Mouse (Mus musculus) heart, embryonic 16.5 days (tissue): ENCODE results near the gene Gria4. TPM values are rescaled to one million over a fixed set of nuclear protein-coding genes. Genes with fewer than 3 reads are reported as not detected.
"Not testable (repeated sequence)": the region's sequence is repeated elsewhere in the genome, so short reads cannot be mapped to it uniquely, and the experiment has no call there.

ENCODE experiments used
- ATAC-seq: fragments of 200-750 bp; cut with Nextera tagmentation; replicated peaks from 2 replicates; pipeline ENCODE4 v1.8.0; 2017; ENCODE audit warnings: moderate number of reproducible peaks; ENCODE audit not compliant: insufficient read depth, low FRiP score; ENCODE audit errors: extremely low read depth
- H3K27ac ChIP-seq: fragments of 300-500 bp; sonication (generic); 2 replicates; pipeline ENCODE4 v1.5.1; 2014; ENCODE audit warnings: mild to moderate bottlenecking, low read length, control low read depth, moderate library complexity
- H3K27me3 ChIP-seq: fragments of 300-500 bp; sonication (generic); 2 replicates; pipeline ENCODE4 v1.6.1; 2014; ENCODE audit warnings: low read length, mixed read lengths; ENCODE audit not compliant: control insufficient read depth, insufficient read depth
- H3K36me3 ChIP-seq: fragments of 300-500 bp; sonication (generic); 2 replicates; pipeline ENCODE4 v1.6.1; 2014; ENCODE audit not compliant: control insufficient read depth, insufficient read depth
- H3K4me1 ChIP-seq: fragments of 300-500 bp; sonication (generic); 2 replicates; pipeline ENCODE4 v1.6.1; 2014; ENCODE audit warnings: low read length, mixed read lengths; ENCODE audit not compliant: control insufficient read depth, insufficient read depth
- H3K4me2 ChIP-seq: fragments of 300-500 bp; sonication (generic); 2 replicates; pipeline ENCODE4 v1.6.1; 2014; ENCODE audit warnings: low read depth, mild to moderate bottlenecking, control low read depth, low read length
- H3K4me3 ChIP-seq: fragments of 300-500 bp; sonication (generic); 2 replicates; pipeline ENCODE4 v1.5.1; 2014; ENCODE audit warnings: mild to moderate bottlenecking, control low read depth, low read length
- H3K9ac ChIP-seq: fragments of 300-500 bp; sonication (generic); 2 replicates; pipeline ENCODE4 v1.6.1; 2014; ENCODE audit warnings: low read length, control low read depth
- H3K9me3 ChIP-seq: fragments of 300-500 bp; sonication (generic); replicated peaks from 2 replicates; pipeline ENCODE4 v1.6.1; 2016; ENCODE audit warnings: low read length; ENCODE audit not compliant: control insufficient read depth
- WGBS: fragments of 180-500 bp; shearing (Covaris S2); extraction: QIAGEN DNeasy Blood & Tissue Kit; methylation state at CpG from one replicate; pipeline ENCODE4 v1.1.7; 2014; 5-methylcytosine and 5-hydroxymethylcytosine counted together
- polyA plus RNA-seq: library from polyadenylated mRNA; unstranded; fragments of >200 nt; fragmentation: Nextera tagmentation; extraction: Ambion mirVana; gene quantifications from 2 replicates; pipeline ENCODE4 v1.2.1, GENCODE M21; 2015

Gene Gria4
- 0.35 and 0.38 TPM in 2 replicates for polyA plus RNA-seq

DNA sequence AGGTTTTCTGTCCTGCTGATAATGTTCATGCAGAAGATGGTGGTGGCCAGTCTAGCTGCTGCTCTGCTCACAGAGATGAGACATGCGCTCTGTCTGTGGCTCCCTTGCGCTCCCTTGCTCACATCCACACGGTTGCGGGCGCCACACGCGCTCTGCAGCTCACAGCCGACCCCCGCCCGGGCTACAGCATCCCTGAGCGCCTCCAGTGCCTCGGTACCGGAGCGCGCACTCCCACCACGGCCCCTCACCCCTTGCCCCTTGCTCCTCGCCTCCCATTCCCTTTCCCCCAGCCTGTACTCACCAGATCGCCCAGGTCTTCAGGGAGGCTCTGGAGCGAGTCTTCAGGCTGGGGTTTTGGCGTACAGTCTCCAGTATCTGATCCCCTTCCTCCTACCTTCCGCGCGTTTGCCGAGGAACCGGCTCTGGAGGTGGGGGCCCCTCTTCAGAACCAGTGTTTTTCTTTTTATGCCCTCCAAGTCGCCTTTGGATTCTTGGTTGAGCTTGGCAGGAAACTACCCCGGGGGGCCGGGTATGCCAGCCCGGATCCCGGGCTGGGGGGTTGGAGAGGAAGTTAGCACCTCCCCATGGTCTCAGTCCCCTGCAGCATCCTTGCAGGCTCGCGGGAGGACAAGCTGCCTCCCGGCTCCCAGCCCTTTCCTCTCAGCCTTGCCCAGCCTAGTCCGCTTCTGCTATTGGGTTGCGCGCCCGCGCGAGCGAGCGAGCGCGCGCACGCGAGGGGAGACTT lies at the start of gene Gria4:
Gria4 (minus strand) TSS at position 691 of the 745 bp plus-strand sequence.
- Histone ChIP-seq H3K4me1 (peaks cover 2% of the 10 kb centered on the region; the same call in 1 of the 2 replicates), H3K9me3 (no peaks in the 10 kb centered on the region), H3K4me2 (peak within 1 kb of the TSS; percentile 94), H3K27me3 (peaks cover 2% of the 10 kb centered on the region; the same call in 1 of the 2 replicates), H3K27ac (no peak within 1 kb of the TSS), H3K36me3 (no peaks in the 10 kb centered on the region), H3K4me3 (peak within 1 kb of the TSS; percentile 59), H3K9ac (peak within 1 kb of the TSS; percentile 52)
- peak; percentile 67; the same call in 1 of the 2 replicates for ATAC-seq
- under 1% methylated on average over 46 of the region's 46 CpGs for WGBS

- H3K27ac ChIP-seq, ATAC-seq, H3K36me3 ChIP-seq, H3K4me3 ChIP-seq, H3K9me3 ChIP-seq, H3K27me3 ChIP-seq, H3K4me2 ChIP-seq, H3K9ac ChIP-seq, H3K4me1 ChIP-seq: not testable (repeated sequence)
- 70% methylated on average over 2 of the region's 2 CpGs for WGBS
Observed at GRCm38 (mm10) chr9:4810941-4811340, 14.9 kb upstream of the Gria4 start.

- Histone ChIP-seq H3K36me3 (no peaks in the 10 kb centered on the region), H3K4me3 (no peak overlapping the region), H3K4me1 (no peaks in the 10 kb centered on the region), H3K9me3 (no peaks in the 10 kb centered on the region), H3K4me2 (no peak overlapping the region), H3K27me3 (no peaks in the 10 kb centered on the region), H3K27ac (no peak overlapping the region), H3K9ac (no peak overlapping the region)
- 70% methylated on average over 7 of the region's 7 CpGs for WGBS
- no peak for ATAC-seq
Observed at GRCm38 (mm10) chr9:4803151-4803755, 7.2 kb upstream of the Gria4 start.

DNA sequence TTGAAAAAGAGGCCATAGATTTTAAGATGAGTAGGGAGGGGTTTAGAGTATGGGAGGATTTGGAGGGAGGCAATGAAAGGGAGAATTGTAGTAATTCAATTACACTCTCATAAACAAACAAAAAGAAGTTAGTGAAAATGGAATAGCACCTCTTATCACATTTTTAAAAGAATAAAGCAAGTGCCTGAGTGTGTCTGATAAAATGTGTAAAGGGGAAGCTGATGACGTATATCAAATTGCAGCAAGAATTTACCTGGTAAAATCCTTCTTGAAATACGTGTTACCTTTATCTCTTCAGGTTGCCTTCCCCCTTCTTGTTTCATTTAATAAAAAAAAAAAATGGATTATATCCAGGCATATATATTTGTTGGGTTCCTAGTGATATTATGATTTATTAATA lies 1.4 kb upstream of the Gria4 start:
- peaks cover 2% of the 10 kb centered on the region; the same call in 1 of the 2 replicates for H3K27me3 ChIP-seq
- no peak overlapping the region for H3K4me3 ChIP-seq
- no peak overlapping the region for H3K9ac ChIP-seq
- 67% methylated on average over 2 of the region's 2 CpGs for WGBS
- no peaks in the 10 kb centered on the region for H3K36me3 ChIP-seq
- no peak for ATAC-seq
- no peaks in the 10 kb centered on the region for H3K9me3 ChIP-seq
- no peak overlapping the region for H3K4me2 ChIP-seq
- peaks cover 2% of the 10 kb centered on the region; the same call in 1 of the 2 replicates for H3K4me1 ChIP-seq
- no peak overlapping the region for H3K27ac ChIP-seq

GRCm38 (mm10) chr9:4796289-4796645 lies 233 bp upstream of the Gria4 start:
- no peaks in the 10 kb centered on the region for H3K36me3 ChIP-seq
- WGBS, result 0% methylated on average over 4 of the region's 4 CpGs
- no peak overlapping the region for H3K9ac ChIP-seq
- no peak overlapping the region for H3K27ac ChIP-seq
- no peak for ATAC-seq
- H3K9me3 ChIP-seq, result no peaks in the 10 kb centered on the region
- peak overlapping the region; percentile 94 for H3K4me2 ChIP-seq
- peak overlapping the region; percentile 59 for H3K4me3 ChIP-seq
- H3K4me1 ChIP-seq, result peaks cover 2% of the 10 kb centered on the region; the same call in 1 of the 2 replicates
- H3K27me3 ChIP-seq, result peaks cover 2% of the 10 kb centered on the region; the same call in 1 of the 2 replicates

DNA sequence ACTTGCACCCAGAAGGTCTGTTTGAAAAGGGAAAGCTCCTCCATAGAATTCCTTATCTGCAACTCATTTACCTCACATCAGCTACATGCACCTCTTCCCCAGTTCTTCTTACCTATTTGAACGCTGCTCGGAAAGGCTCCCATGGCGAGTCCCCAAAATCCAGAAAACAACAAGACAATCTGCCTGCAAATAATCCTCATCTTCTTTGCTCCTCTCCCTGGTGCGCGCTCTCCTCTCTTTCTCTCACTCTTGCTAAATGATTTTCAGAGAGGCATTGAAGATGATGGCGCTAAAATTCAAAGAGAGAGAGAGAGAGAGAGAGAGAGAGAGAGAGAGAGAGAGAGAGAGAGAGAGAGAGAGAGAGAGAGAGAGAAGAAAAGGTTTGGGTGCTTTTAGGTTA lies 959 bp downstream of the Gria4 start:
- H3K4me3 ChIP-seq, result peak overlapping the region; percentile 59; the same call in 1 of the 2 replicates
- peaks cover 2% of the 10 kb centered on the region; the same call in 1 of the 2 replicates for H3K27me3 ChIP-seq
- H3K4me1 ChIP-seq, result peaks cover 2% of the 10 kb centered on the region; the same call in 1 of the 2 replicates
- no peaks in the 10 kb centered on the region for H3K9me3 ChIP-seq
- no peak overlapping the region for H3K9ac ChIP-seq
- ATAC-seq, result no peak
- H3K27ac ChIP-seq, result no peak overlapping the region
- no peaks in the 10 kb centered on the region for H3K36me3 ChIP-seq
- peak overlapping the region; percentile 94 for H3K4me2 ChIP-seq
- WGBS, result 5% methylated on average over 6 of the region's 6 CpGs

DNA sequence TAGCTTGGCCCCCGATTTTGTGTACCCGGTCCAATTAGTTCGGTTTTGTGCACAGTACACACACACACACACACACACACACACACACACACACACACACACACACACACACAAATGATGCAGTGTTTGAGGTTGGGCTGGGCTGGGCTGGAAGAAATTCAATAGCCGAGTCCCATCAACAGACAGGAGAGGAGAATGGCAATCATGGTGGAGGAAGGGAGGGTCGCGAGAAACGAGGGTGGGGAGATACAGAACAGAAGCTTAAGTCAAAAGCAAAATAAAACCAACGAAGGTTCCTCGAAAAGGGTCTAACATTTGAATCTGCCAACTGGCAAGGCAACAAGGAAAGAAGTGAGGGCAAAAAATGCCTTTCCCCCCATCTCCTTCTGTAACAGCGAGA lies 1.6 kb downstream of the Gria4 start:
- Histone ChIP-seq H3K36me3 (no peaks in the 10 kb centered on the region), H3K27ac (no peak overlapping the region), H3K9me3 (no peaks in the 10 kb centered on the region), H3K27me3 (peaks cover 2% of the 10 kb centered on the region; the same call in 1 of the 2 replicates), H3K4me3 (no peak overlapping the region), H3K9ac (no peak overlapping the region), H3K4me1 (peaks cover 2% of the 10 kb centered on the region; the same call in 1 of the 2 replicates), H3K4me2 (no peak overlapping the region)
- 32% methylated on average over 10 of the region's 10 CpGs for WGBS
- ATAC-seq, result no peak

- H3K36me3 ChIP-seq, ATAC-seq, H3K27ac ChIP-seq, H3K9ac ChIP-seq, H3K27me3 ChIP-seq, H3K4me2 ChIP-seq, H3K9me3 ChIP-seq, H3K4me3 ChIP-seq, H3K4me1 ChIP-seq: not testable (repeated sequence)
Observed at GRCm38 (mm10) chr9:4749407-4749806, 46.6 kb downstream of the Gria4 start.

DNA sequence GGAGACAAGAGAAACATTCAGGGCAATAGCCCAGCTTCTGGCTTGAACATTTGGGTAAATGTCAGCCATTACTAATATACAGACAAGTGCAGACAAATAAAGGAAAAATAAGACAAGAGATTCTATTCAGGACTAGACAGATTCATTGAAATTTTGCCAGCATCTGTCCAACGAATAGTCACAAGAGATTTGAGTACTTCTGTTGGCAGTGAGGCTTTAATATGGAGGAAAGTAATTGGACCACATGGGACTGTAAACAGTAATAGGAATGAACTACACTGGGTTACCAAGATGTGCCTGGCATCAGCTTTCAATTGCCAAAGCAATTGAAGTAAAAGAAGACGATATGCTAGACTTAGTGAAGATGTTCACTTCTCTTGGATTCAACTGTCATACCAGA lies 81.9 kb downstream of the Gria4 start:
- ATAC-seq, result no peak
- Histone ChIP-seq H3K4me1 (no peaks in the 10 kb centered on the region), H3K36me3 (no peaks in the 10 kb centered on the region), H3K27ac (no peak overlapping the region), H3K27me3 (no peaks in the 10 kb centered on the region), H3K9ac (no peak overlapping the region), H3K4me3 (no peak overlapping the region), H3K4me2 (no peak overlapping the region), H3K9me3 (no peaks in the 10 kb centered on the region)
- 69% methylated on average over 2 of the region's 2 CpGs for WGBS
